Mouse (Mus musculus) adrenal gland, postnatal 25 days (tissue): ENCODE measurements around the gene Apoc4. TPM values are rescaled to one million over a fixed set of nuclear protein-coding genes. Genes with fewer than 3 reads are reported as not detected.

Experiments used
- DNase-seq: peaks from one replicate; pipeline ENCODE4 v3.0.0; 2021; ENCODE audit warnings: mixed read lengths
- total RNA-seq: library from RNA; stranded (reverse); gene quantifications from 2 replicates; pipeline ENCODE4 v1.2.3, GENCODE M21; 2021

Gene Apoc4
- total RNA-seq, 1 experiment from 2014 or later: 90.9 TPM

GRCm38 (mm10) chr7:19628536-19629360 is 52.5 kb downstream of the Apoc4 start:
- DNase-seq: peak; percentile 94

GRCm38 (mm10) chr7:19628192-19628535 is 53.1 kb downstream of the Apoc4 start:
- DNase-seq: no peak

Other genes starting within 250 kb of the Apoc4 start
- 56.0 and 69.2 TPM in 2 replicates for gene Mark4, start 222.7 kb downstream of the Apoc4 start, total RNA-seq
- 31.9 and 38.0 TPM in 2 replicates for gene Exoc3l2, start 218.1 kb downstream of the Apoc4 start, total RNA-seq
- 13.0 and 15.9 TPM in 2 replicates for gene Bloc1s3, start 173.1 kb downstream of the Apoc4 start, total RNA-seq
- 76.5 and 92.1 TPM in 2 replicates for gene Trappc6a, start 173.1 kb downstream of the Apoc4 start, total RNA-seq
- not detected in 2 replicates for gene Nkpd1, start 163.6 kb downstream of the Apoc4 start, total RNA-seq
- gene Ppp1r37, start 118.4 kb downstream of the Apoc4 start, total RNA-seq: 74.4 and 81.6 TPM in 2 replicates
- gene Zfp296, start 104.2 kb downstream of the Apoc4 start, total RNA-seq: 0.62 and 0.73 TPM in 2 replicates
- 75.6 and 93.0 TPM in 2 replicates for gene Gemin7, start 103.9 kb downstream of the Apoc4 start, total RNA-seq
- gene Clasrp, start 77.0 kb downstream of the Apoc4 start, total RNA-seq: 57.4 and 67.6 TPM in 2 replicates
- gene Relb, start 52.0 kb downstream of the Apoc4 start, total RNA-seq: 25.6 and 32.3 TPM in 2 replicates
- 148 and 159 TPM in 2 replicates for gene Clptm1, start 16.4 kb downstream of the Apoc4 start, total RNA-seq
- gene Apoc2, start 3.5 kb downstream of the Apoc4 start, total RNA-seq: 3.1 TPM in 1 of 2 replicates, not detected in the other
- 1.0 and 3.9 TPM in 2 replicates for gene Gm44805, start 56 bp downstream of the Apoc4 start, total RNA-seq
- 1,269 and 1,513 TPM in 2 replicates for gene Apoc1, start 11.2 kb upstream of the Apoc4 start, total RNA-seq
- gene Apoe, start 17.7 kb upstream of the Apoc4 start, total RNA-seq: 714 and 971 TPM in 2 replicates
- 96.1 and 115 TPM in 2 replicates for gene Tomm40, start 34.0 kb upstream of the Apoc4 start, total RNA-seq
- 62.3 and 66.9 TPM in 2 replicates for gene Nectin2, start 69.0 kb upstream of the Apoc4 start, total RNA-seq
- gene Bcam, start 89.5 kb upstream of the Apoc4 start, total RNA-seq: 37.2 TPM in 2 replicates
- 0.55 TPM in 1 of 2 replicates, not detected in the other for gene Cblc, start 115.3 kb upstream of the Apoc4 start, total RNA-seq
- 26.5 and 34.5 TPM in 2 replicates for gene Bcl3, start 141.3 kb upstream of the Apoc4 start, total RNA-seq
- 0.55 and 1.6 TPM in 2 replicates for gene Gm19345, start 170.5 kb upstream of the Apoc4 start, total RNA-seq
- gene Ceacam16, start 179.8 kb upstream of the Apoc4 start, total RNA-seq: not detected in 2 replicates
- not detected in 2 replicates for gene Ceacam19, start 206.5 kb upstream of the Apoc4 start, total RNA-seq
- gene Pvr, start 239.7 kb upstream of the Apoc4 start, total RNA-seq: 31.6 and 34.1 TPM in 2 replicates